Mouse (Mus musculus) left cerebral cortex, postnatal 25 days (tissue): ENCODE measurements around the gene Fbxo33. TPM values are rescaled to one million over a fixed set of nuclear protein-coding genes. Genes with fewer than 3 reads are reported as not detected.

ENCODE experiments used
- DNase-seq, 2 experiments: peaks; one replicate each; pipeline ENCODE4 v3.0.0; 2022; ENCODE audit warnings: low spot score in 2 of 2, mixed read lengths in 1 of 2
- intact Hi-C: fragments of 180-260 bp; cut with DNase I; formaldehyde crosslinking; loops from one replicate; pipeline ENCODE4 v1.15.1; 2025
- microRNA-seq, 2 experiments: library from miRNA; unstranded; fragments of <30 nt; microRNA quantifications; one replicate each; pipeline ENCODE4 v1.2.0; 2022
- total RNA-seq, 2 experiments: library from RNA; stranded (reverse); gene quantifications; 2 replicates each; pipeline ENCODE4 v1.2.3; 2021

Gene Fbxo33
- total RNA-seq, 2 experiments from 2014 or later = 65.3 to 66.0 TPM

GRCm38 (mm10) chr12:59206208-59206999 is 13.1 kb downstream of the Fbxo33 start:
- intact Hi-C loops = no loop called here

GRCm38 (mm10) chr12:59205571-59205970 is 14.0 kb downstream of the Fbxo33 start:
- no peak for DNase-seq
- intact Hi-C loops = no loop called here

More at GRCm38 (mm10) chr12:59206208-59206999, 13.1 kb downstream of the Fbxo33 start:
- no peak for DNase-seq

GRCm38 (mm10) chr12:59199361-59199760 is 20.2 kb downstream of the Fbxo33 start:
- intact Hi-C loops = no loop called here
- DNase-seq = no peak

- intact Hi-C loops = no loop called here
- DNase-seq = no peak
Observed at GRCm38 (mm10) chr12:59198750-59199149, 20.8 kb downstream of the Fbxo33 start.

GRCm38 (mm10) chr12:59195941-59196340 is 23.6 kb downstream of the Fbxo33 start:
- intact Hi-C loops = no loop called here
- DNase-seq = no peak

GRCm38 (mm10) chr12:59195065-59195464 is 24.5 kb downstream of the Fbxo33 start:
- intact Hi-C loops = no loop called here
- no peak for DNase-seq

- intact Hi-C loops = no loop called here
- DNase-seq = no peak
Observed at GRCm38 (mm10) chr12:59194341-59195003, 25.1 kb downstream of the Fbxo33 start.

GRCm38 (mm10) chr12:59193637-59194036 is 25.9 kb downstream of the Fbxo33 start:
- intact Hi-C loops = no loop called here

GRCm38 (mm10) chr12:59188086-59188682 is 31.3 kb downstream of the Fbxo33 start:
- DNase-seq = peak in 1 of 2 experiments; percentile 48
- intact Hi-C loops = no loop called here

More at GRCm38 (mm10) chr12:59193637-59194036, 25.9 kb downstream of the Fbxo33 start:
- no peak for DNase-seq

- intact Hi-C loops = no loop called here
- peak; percentile 50 to 69 for DNase-seq
Observed at GRCm38 (mm10) chr12:59177814-59178213, 41.7 kb downstream of the Fbxo33 start.

- intact Hi-C loops = no loop called here
- no peak for DNase-seq
Observed at GRCm38 (mm10) chr12:59169935-59170334, 49.6 kb downstream of the Fbxo33 start.

- DNase-seq = no peak
- intact Hi-C loops = no loop called here
Observed at GRCm38 (mm10) chr12:59166557-59166956, 53.0 kb downstream of the Fbxo33 start.

GRCm38 (mm10) chr12:59164522-59164921 is 55.0 kb downstream of the Fbxo33 start:
- intact Hi-C loops = no loop called here
- no peak for DNase-seq

- no peak for DNase-seq
- intact Hi-C loops = no loop called here
Observed at GRCm38 (mm10) chr12:59162797-59163196, 56.7 kb downstream of the Fbxo33 start.

GRCm38 (mm10) chr12:59161091-59161490 is 58.4 kb downstream of the Fbxo33 start:
- intact Hi-C loops = no loop called here
- no peak for DNase-seq

Small RNA genes within 50 kb of the gene (microRNA-seq; reads per million reads assigned to microRNA genes)
- gene Gm27284 = 0 reads per million in 2 experiments

Other genes starting within 250 kb of the Fbxo33 start
- gene Sec23a, start 207.7 kb downstream of the Fbxo33 start, total RNA-seq = 100 to 1,000 TPM; 104 to 108 TPM
- gene Gemin2, start 206.3 kb downstream of the Fbxo33 start, total RNA-seq = 1 to 10 TPM; 8.7 to 8.9 TPM
- gene Trappc6b, start 158.3 kb downstream of the Fbxo33 start, total RNA-seq = 100 to 1,000 TPM; 121 to 122 TPM
- gene Pnn, start 152.8 kb downstream of the Fbxo33 start, total RNA-seq = 10 to 100 TPM; 45.2 to 60.0 TPM
- 10 to 100 TPM; 40.1 to 46.1 TPM for gene Mia2, start 123.9 kb downstream of the Fbxo33 start, total RNA-seq